In the genomic region with DNA sequence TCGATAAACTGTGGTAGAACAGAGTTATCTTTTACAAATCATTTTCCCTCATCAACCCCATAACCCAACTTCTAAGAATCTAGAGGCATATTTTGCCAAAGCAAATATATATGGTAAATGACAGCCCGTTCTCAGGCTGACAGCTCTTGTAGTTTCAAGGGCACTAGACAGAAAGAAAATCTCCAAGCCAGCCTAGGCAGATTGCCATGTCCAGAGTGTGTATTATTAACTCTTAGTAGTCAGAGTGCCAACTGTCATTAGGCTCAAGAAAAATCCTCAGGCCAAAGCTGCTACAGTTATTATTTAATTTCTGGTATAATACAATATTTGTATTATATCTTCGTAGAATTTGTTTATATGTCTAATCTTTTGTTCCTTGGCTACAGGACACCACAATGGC, we compare ENCODE assay signal across 18 mouse cellular contexts. TPM values are rescaled to one million over a fixed set of nuclear protein-coding genes. Genes with fewer than 3 reads are reported as not detected.
DNase-seq lines count a peak whose midpoint lies in the region; ATAC-seq and TF ChIP-seq lines count a peak whose summit lies in the region.
"Had no signal": no experiment of that assay in that cellular context is flagged by ENCODE, and none has a peak within 500 bp of the region (broad histone marks: within the 10 kb centered on the region; RNA-seq: fewer than 3 reads in every experiment).

No protein-coding gene starts in this region.

- no peak for TF ChIP-seq POLR2A in brain, embryonic 14.5 days (IDR thresholded peaks at IDR 0.05; ENCODE audit: borderline replicate concordance, extremely low read depth, insufficient read depth, insufficient read length, poor library complexity, severe bottlenecking)

- H3K9me3 ChIP-seq in midbrain, embryonic 11.5 days (ENCODE audit: control insufficient read depth, low read length), result no peaks in the 10 kb centered on the region
- no peaks in the 10 kb centered on the region for H3K9me3 ChIP-seq in midbrain, embryonic 16.5 days (replicated peaks; ENCODE audit: control insufficient read depth, low read length, poor library complexity, severe bottlenecking)
- H3K9me3 ChIP-seq: limb, embryonic 15.5 days; midbrain, embryonic 12.5 days; stomach, embryonic 15.5 days had no signal

- no peak overlapping the region for H3K4me3 ChIP-seq in midbrain, embryonic 11.5 days (ENCODE audit: low read depth, low read length)
- no peak overlapping the region for H3K4me3 ChIP-seq in midbrain, embryonic 16.5 days (ENCODE audit: low read depth, low read length)
- H3K4me3 ChIP-seq: erythroblast, embryonic 14.5 days; limb, embryonic 15.5 days; midbrain, embryonic 12.5 days; stomach, embryonic 15.5 days had no signal

- DNase-seq in cerebellum, postnatal 10 days, result peak; percentile 88 to 89
- DNase-seq in kidney, adult 18-20 months, result peak; percentile 38
- DNase-seq in kidney, postnatal 4 days, result no peak
- peak; percentile 35 for DNase-seq in midbrain, embryonic 11.5 days (ENCODE audit: low spot score, missing footprints)
- DNase-seq in brain, embryonic 14.5 days (ENCODE audit: low read depth), result peak; percentile 52
- DNase-seq: B cell, adult 2 months; heart, postnatal 36 days; lung, postnatal 4 days; spleen, adult 18-20 months; thymus, adult 2 months had no signal

- H3K4me1 ChIP-seq in midbrain, embryonic 11.5 days (ENCODE audit: control insufficient read depth, insufficient read depth, low read length), result no peaks in the 10 kb centered on the region
- H3K4me1 ChIP-seq in midbrain, embryonic 16.5 days (ENCODE audit: control insufficient read depth, insufficient read depth, low read length), result peaks cover 4% of the 10 kb centered on the region
- H3K4me1 ChIP-seq: limb, embryonic 15.5 days; midbrain, embryonic 12.5 days; stomach, embryonic 15.5 days had no signal

- H3K27me3 ChIP-seq in midbrain, embryonic 11.5 days (ENCODE audit: control insufficient read depth, insufficient read depth, low read length), result no peaks in the 10 kb centered on the region
- H3K27me3 ChIP-seq in midbrain, embryonic 16.5 days (ENCODE audit: control insufficient read depth, insufficient read depth, low read depth, low read length), result no peaks in the 10 kb centered on the region
- H3K27me3 ChIP-seq: limb, embryonic 15.5 days; midbrain, embryonic 12.5 days; stomach, embryonic 15.5 days had no signal

- no peak overlapping the region for H3K27ac ChIP-seq in midbrain, embryonic 11.5 days (ENCODE audit: low read depth, low read length)
- H3K27ac ChIP-seq in midbrain, embryonic 16.5 days (ENCODE audit: low read length), result no peak overlapping the region
- H3K27ac ChIP-seq: limb, embryonic 15.5 days; midbrain, embryonic 12.5 days; stomach, embryonic 15.5 days had no signal

- WGBS in midbrain, embryonic 11.5 days, result 92% methylated on average over 3 of the region's 3 CpGs
- WGBS in midbrain, embryonic 16.5 days, result 68% methylated on average over 3 of the region's 3 CpGs

- TF ChIP-seq CTCF in brain, embryonic 14.5 days (IDR thresholded peaks at IDR 0.05; ENCODE audit: borderline replicate concordance, extremely low read depth, insufficient read depth, insufficient read length), result no peak

- no peak for ATAC-seq in cerebellum, adult (ENCODE audit: insufficient number of reproducible peaks, low FRiP score, low TSS enrichment)
- ATAC-seq in midbrain, embryonic 11.5 days (ENCODE audit: low FRiP score), result no peak
- no peak for ATAC-seq in midbrain, embryonic 16.5 days
- ATAC-seq: forebrain, embryonic 14.5 days had no signal

- no peak overlapping the region for H3K4me2 ChIP-seq in midbrain, embryonic 11.5 days
- no peak overlapping the region for H3K4me2 ChIP-seq in midbrain, embryonic 16.5 days (ENCODE audit: low read length)
- H3K4me2 ChIP-seq: heart, embryonic 11.5 days; limb, embryonic 15.5 days; midbrain, embryonic 12.5 days; stomach, embryonic 15.5 days had no signal

- no peaks in the 10 kb centered on the region for H3K36me3 ChIP-seq in midbrain, embryonic 11.5 days (ENCODE audit: control insufficient read depth, insufficient read depth, low read length)
- no peaks in the 10 kb centered on the region for H3K36me3 ChIP-seq in midbrain, embryonic 16.5 days (ENCODE audit: control insufficient read depth, insufficient read depth, low read length)

- no peak overlapping the region for H3K9ac ChIP-seq in midbrain, embryonic 11.5 days (ENCODE audit: low read length)
- H3K9ac ChIP-seq in midbrain, embryonic 16.5 days (ENCODE audit: low read depth, low read length), result no peak overlapping the region
- H3K9ac ChIP-seq: limb, embryonic 15.5 days; midbrain, embryonic 12.5 days; stomach, embryonic 15.5 days had no signal

RNA-seq across cellular contexts. Expression of gene Epha8, which starts 45.2 kb away (rescaled TPM):
- 4.1 and 5.0 TPM in 2 replicates for polyA plus RNA-seq in midbrain, embryonic 11.5 days (2014; fragmentation: Nextera tagmentation; extraction: Ambion mirVana)
- polyA plus RNA-seq in midbrain, embryonic 16.5 days (2015; fragmentation: Nextera tagmentation; extraction: Ambion mirVana), result 18.4 and 20.7 TPM in 2 replicates
- 28.5 and 33.9 TPM in 2 replicates for polyA plus RNA-seq in brain, embryonic 14.5 days (2012; rRNA removed)
- polyA plus RNA-seq: heart, embryonic 11.5 days had no signal

RNA-seq across cellular contexts. Expression of gene Zbtb40, which starts 46.8 kb away (rescaled TPM):
- polyA plus RNA-seq in midbrain, embryonic 11.5 days (2014; fragmentation: Nextera tagmentation; extraction: Ambion mirVana), result 3.4 and 4.2 TPM in 2 replicates
- polyA plus RNA-seq in midbrain, embryonic 16.5 days (2015; fragmentation: Nextera tagmentation; extraction: Ambion mirVana), result 3.6 and 4.6 TPM in 2 replicates
- polyA plus RNA-seq in brain, embryonic 14.5 days (2012; rRNA removed), result 8.5 and 12.5 TPM in 2 replicates

Comparison
In these comparisons a context has a peak if more than half of its experiments do, and no peak if none do; other contexts are left out.
1. DNase-seq: peak in cerebellum, postnatal 10 days (2 of 2), kidney, adult 18-20 months (single experiment), midbrain, embryonic 11.5 days (single experiment) and brain, embryonic 14.5 days (single experiment); none in kidney, postnatal 4 days (0 of 2).